Mouse (Mus musculus) effector memory CD4-positive, alpha-beta T cell, adult 7 months (primary cell): ENCODE measurements around the gene Olfr410. TPM values are rescaled to one million over a fixed set of nuclear protein-coding genes. Genes with fewer than 3 reads are reported as not detected.

Source experiments
- polyA plus RNA-seq: library from polyadenylated mRNA; unstranded; fragments of 100-300 nt; shearing (Covaris generic); gene quantifications from one replicate; pipeline ENCODE4 v1.2.1, GENCODE M21; 2017

Olfr410 gene
- 0.07 TPM for polyA plus RNA-seq

DNA sequence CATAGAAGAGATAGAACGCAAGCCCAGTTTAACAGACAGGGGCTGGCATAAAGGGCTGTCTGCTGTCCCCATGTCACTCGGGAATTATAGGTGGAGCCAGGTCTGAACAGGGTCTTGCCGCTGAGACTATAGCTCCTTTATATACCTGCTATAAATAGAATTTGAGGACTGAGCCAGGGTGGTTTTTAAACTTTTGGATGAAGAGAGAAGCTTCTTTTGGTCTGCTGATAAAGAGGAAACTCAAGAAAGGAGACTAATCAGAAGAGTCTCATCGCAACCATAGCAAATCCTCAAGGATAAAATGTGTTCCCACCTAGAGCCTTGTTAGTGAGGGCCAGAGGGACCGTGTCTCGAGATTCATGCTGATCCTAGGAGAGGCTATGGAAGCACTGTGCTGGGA, at the start of gene Olfr410:
TSS of gene Olfr410 (minus strand) at position 101 of the 400 bp plus-strand sequence.

DNA sequence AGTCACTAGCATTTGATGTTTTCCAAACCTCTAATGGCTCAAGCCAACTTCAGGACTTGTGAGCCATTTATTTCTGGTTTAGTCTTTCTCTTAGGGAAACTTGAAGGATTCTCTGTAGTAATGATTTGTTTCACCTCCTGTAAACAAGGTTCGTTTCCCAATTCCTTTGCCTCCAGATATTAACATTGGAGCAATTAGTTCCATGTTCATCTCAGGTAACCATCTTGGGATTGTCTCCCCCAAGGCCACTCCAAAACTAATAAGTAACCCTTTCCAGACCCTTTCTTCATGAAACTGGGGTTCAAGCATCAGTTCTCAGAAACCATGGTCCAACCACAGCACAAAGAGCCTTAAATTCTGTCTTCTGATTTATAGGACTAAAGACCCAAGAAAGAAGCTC, 23.9 kb upstream of the Olfr410 start, which contains the start of gene Olfr412:
TSS of gene Olfr412 (plus strand) at position 301 of the 400 bp plus-strand sequence.

DNA sequence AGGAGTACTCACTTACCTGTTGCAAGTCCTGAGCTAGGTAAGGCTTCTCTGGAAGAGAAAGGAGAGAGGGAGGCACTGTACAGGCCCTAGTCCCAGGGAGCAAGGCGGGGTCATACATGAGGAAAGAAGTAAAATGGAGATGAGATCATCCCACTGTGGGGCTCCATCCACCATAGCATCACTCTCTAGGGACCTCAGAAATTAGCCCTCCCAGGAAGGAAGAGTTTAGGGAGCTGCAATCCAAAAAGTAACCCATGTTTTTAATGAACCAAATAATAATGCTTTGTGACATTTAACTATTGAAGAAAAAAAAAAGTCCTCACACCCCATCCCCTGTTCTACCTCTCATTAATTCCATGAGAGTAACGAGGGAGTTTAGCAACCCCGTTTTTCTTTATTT, 14.7 kb upstream of the Olfr410 start, which contains the start of gene Olfr411:
TSS of gene Olfr411 (minus strand) at position 101 of the 400 bp plus-strand sequence.

DNA sequence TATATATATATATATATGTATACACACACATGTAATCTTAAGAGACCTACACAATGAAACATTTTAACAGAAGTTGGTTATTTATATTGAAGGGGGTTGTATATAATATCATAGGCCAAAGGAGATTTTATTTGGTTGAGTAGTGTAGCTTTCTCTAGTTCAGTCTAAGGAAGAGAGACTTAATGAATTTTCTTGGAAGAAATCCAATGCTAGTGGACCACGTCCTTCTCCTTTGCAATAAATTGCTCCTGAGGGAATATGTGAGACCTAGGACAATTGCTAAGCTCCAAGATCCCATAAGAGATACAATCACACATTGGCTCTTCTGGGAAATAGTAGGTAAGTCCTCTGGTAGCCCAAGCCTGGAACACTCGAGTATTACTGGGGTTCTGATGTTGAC, 54.4 kb downstream of the Olfr410 start, which contains the start of gene Olfr59:
TSS of gene Olfr59 (plus strand) at position 301 of the 400 bp plus-strand sequence.

Other genes starting within 250 kb of the Olfr410 start
- not detected for gene Olfr401, start 224.3 kb downstream of the Olfr410 start, polyA plus RNA-seq
- not detected for gene Olfr402, start 184.5 kb downstream of the Olfr410 start, polyA plus RNA-seq
- gene Olfr403, start 151.8 kb downstream of the Olfr410 start, polyA plus RNA-seq = not detected
- 0.51 TPM for gene Olfr43, start 126.7 kb downstream of the Olfr410 start, polyA plus RNA-seq
- gene Olfr406, start 78.2 kb downstream of the Olfr410 start, polyA plus RNA-seq = not detected
- 0.30 TPM for gene Olfr59, start 54.3 kb downstream of the Olfr410 start, polyA plus RNA-seq
- 0.32 TPM for gene Olfr411, start 14.6 kb upstream of the Olfr410 start, polyA plus RNA-seq
- not detected for gene Olfr412, start 24.0 kb upstream of the Olfr410 start, polyA plus RNA-seq